Mouse (Mus musculus): Measurements from ENCODE around the gene H2-Ab1.

DNA sequence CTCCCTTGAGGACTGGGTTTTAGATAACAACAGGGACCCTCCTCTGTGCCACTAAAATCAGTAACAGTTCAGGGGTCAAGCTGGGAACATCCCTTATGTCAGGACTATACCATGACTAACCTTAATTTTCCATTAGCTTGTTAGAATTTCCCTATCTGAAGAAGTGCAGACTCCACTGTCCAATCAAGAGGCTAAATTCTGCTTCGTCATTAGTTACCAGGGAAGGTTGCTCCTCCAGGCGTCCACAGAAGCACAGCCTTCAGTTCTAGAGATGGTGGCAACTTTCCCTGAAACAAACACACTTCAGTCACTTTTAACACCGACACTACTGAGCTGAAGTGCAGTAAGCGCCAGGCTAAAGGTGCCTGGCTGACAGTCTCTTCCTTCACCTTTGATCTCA is 47.3 kb downstream of the H2-Ab1 start:
- TF ChIP-seq GATA1 (IDR thresholded peaks at IDR 0.05; ENCODE audit: borderline replicate concordance, low read length), result no peak
- no peak for TF ChIP-seq FLI1 (IDR thresholded peaks at IDR 0.05; ENCODE audit: low read length)
